Mouse (Mus musculus): ENCODE results near the gene Frmd5.

The Frmd5 gene

DNA sequence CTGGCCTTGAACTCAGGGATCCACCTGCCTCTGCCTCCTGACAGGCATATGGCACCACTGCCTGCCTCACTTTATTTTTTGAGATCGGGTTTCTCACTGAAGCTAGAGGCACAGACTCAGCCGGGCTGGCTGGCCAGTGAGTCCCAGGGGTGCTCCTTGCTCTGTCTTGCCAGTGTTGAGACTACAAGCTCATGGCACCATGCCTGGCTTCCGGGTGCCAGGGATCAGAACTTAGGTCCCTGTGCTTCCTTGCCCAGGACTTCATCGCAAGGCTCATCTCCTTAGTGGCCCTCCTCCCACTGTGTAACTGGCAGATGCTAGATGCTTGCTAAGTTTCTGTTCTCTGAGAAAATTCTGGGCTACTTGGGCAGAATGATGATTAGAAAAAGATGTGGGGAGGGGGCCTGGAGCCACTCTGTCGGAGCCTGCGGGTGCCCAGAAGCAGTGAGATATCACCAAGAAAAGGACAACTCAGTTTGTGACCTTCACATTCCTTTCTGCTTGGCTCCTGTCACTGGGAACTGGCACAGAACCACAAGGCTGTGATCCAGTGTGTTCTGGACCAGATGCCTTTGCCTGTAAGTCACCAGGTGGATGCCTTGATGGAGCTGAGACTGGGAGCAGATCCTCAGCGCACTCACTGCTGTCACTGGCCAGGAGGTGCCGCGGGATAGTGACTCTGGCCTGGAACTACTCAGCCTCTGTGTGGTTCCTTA, 192.2 kb downstream of the Frmd5 start:
- no peak for DNase-seq

DNA sequence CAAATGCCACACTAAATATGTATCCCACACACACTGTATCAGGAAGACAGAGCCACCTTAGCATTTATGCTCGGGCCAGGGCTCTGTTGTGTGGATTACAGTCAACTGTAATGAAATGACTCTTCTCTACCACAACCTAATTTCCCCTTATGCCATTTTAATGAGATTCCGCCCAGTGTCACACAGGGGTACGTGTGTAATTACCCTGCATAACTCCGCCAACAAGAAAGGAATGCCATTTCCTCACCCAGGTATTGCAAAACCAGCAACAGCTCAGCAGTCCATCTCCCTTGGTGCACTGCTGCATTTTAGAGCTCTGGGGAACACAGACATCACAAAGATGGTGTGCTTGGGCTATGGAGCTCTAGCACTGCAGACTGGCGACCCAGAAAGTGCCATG, 194.8 kb downstream of the Frmd5 start:
- DNase-seq: no peak

DNA sequence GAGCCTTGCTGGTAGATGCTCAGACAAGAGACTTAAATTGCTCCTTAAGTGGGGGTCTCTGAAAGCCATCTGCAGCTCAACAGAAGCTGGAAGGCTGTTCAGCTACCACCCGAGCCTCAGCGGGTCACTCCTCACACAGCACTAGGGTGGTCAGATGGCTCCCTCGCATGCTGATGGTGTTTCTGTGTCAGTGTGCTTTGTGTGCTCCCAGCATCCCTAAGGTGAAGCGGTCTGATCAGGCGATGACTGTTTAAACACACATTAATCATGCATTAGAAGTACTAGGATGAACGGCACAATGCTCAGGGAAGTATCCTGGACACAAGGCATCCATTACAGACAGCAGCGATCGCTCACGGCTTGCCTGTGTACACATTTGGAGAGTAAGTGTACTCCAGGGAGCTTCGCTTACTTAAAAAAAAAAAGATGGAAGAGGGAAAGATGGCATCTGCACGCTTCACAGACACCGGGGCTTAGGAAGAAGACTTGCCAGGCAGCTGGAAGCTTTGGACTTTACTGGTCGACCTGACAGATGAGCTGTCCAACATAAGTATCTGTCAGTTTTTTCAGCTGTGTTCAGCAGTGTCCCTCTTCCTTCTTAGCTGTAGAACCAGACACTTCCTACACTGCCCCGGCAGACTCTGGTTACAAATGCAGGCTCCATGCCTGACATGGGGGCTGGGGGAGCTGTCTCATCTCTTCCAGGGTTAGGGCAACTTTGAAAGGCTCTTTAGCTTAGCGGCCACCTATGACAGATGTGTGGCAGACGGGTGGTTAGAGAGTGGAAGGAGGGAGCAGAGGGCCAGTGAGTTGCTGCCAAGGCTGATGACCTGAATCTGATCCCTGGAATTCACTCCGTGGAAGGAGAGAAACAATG, 196.6 kb downstream of the Frmd5 start:
- no peak for DNase-seq

DNA sequence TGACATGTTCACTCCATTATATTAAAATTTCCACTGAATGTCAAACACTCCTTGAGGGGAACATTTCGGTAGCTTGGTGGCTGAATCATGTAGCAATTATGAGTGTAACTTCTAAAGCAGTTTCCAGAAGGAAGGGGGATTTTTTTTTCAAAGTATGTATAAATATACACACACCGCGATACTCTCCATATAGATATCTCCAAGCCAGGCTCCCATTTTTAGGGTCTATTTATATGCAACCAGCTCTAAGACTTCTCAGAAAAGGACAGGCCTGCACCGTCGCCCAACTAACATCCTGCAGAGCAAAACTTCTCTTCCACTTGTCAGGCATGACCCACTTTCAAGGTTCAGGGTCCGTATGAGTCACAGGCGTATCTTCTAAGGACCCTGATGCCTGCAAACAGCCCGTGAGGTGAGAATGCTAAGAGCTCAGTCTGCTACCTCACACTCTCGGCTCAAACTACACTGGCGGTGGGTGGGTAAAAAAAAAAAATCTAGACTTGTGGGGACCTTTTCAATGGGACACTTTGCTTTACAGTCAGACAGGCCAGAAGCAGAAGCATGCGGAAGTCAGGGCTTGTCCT, 197.7 kb downstream of the Frmd5 start:
- no peak for DNase-seq

- no peak for DNase-seq
Observed at GRCm38 (mm10) chr2:121602397-121602796, 204.5 kb downstream of the Frmd5 start.

GRCm38 (mm10) chr2:121601543-121601942, 205.3 kb downstream of the Frmd5 start:
- no peak for DNase-seq

- DNase-seq: no peak
Observed at GRCm38 (mm10) chr2:121600736-121601135, 206.2 kb downstream of the Frmd5 start.

- DNase-seq: no peak
Observed at GRCm38 (mm10) chr2:121598249-121598648, 208.6 kb downstream of the Frmd5 start.

- DNase-seq: no peak
Observed at GRCm38 (mm10) chr2:121596621-121597020, 210.3 kb downstream of the Frmd5 start.

GRCm38 (mm10) chr2:121594660-121595291, 212.1 kb downstream of the Frmd5 start:
- DNase-seq: no peak

DNA sequence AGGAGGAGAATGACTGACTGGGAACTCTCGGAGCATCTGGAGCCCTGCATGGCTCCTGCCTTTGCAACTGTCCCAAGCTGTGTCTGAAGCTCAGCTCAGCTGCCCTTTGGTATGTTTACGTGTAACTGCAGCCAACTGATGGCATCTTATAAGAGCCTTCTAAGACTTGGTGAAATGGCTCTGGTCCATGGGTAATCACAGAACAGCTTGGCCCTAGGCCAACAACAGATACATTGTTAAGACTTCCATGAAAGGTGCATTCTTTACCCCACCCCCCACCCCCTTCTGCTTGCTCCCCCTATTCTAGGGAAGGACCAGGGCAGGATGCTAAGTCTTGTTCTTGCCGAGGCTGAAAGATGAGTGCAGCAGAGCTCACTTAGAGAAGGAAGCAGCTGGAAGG, 212.8 kb downstream of the Frmd5 start:
- DNase-seq: no peak

DNA sequence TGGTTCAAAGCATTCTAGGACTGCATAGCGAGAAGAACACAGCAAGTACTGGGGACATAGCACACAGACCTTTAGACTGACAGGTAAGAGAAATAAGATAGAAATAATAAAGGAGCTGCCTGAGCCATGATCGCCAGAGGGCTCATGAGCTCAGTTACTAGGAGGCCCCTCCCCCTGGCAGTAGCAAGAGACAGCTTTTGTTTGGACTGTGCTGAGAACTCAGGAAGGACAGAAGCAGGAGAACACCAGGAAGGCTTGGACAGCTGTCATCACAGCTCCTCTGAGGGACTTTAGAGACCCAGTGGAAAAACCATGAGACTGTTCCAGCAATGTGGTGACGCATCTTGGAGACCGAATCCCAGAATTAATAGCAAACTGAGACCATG, 218.6 kb downstream of the Frmd5 start:
- no peak for DNase-seq

DNA sequence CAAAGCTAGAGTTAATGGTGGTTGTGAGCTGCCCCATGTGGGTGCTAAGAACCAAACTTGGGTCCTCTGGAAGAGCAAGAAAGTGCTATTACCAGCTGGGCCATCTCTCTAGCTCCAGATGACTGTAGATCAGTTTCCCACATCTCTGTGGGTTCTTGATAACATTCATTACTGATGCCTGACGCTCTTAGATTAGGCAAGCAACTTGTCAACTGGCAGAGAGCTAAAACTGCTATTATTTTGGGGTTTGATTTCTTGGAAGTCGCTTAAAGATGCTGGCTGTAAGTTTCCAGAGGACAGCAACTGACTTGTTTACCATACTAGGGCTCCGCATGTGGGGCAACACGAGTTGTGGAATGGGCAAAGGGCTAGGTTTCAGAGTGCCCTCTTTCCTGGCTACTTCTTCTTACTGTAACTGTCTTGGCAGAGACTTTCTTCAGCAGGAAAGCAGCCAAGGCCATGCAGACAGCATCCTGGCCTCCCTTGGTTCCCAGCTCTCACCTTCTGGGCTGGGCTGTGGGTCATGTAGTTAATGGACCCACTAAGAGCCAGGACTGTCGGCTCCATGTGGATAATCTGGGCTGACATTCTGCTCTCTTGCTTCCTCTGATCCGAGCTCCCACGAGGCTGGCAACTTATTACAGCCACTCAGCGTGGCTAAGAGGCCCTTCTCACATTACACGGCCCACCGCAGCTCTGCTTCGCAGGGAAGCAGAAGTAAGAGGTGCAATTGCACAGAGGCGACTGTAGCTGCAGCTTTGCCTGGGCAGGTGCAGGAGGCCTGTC, 219.2 kb downstream of the Frmd5 start:
- no peak for DNase-seq

DNA sequence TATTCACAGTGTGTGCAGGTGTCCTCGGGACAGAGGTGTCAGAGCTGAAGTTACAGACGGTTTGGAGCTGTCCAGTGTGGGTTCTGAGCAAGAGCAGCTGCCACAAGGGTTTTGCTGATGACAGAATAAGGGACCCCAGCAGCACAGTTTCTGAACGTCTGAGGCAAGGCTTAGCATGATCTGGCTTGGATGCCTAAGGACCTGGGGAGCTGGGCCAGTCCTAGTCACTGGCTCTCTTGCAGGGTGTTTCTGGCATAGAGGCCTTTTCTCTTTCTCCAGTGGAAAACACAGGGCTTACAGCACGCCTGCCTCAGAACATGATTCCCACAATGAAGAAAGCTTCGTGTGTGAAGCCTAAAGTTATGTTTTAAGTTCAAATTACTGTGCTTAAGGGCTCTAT, 222.2 kb downstream of the Frmd5 start:
- DNase-seq: no peak

GRCm38 (mm10) chr2:121583468-121584116, 223.3 kb downstream of the Frmd5 start:
- no peak for DNase-seq

DNA sequence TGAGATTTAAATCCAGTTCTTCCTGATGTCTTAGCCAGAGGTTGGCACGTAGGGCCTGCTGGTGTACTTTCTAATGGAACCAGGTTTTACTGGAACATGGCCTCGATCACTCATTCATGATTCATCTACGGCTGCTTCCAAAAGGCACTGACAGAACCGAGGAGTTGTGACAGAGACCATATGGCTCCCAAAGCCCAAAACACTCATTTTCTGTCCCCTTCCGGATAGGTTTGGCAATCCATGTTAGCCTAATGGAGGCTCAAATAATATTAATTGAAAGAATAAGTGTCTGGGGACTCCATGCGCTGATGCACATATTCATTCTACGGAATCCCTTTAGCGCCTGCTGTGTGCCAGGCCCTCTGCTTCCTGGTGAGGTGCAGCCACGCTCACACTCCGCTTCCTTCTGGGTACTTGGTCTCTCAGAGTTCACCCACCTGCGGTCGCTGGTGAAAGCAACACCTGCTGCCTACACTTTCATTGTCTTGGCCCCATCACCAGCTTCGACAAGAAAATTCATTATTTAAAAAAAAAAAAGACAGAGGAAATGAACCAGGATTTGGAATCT, 224.0 kb downstream of the Frmd5 start:
- DNase-seq: no peak

DNA sequence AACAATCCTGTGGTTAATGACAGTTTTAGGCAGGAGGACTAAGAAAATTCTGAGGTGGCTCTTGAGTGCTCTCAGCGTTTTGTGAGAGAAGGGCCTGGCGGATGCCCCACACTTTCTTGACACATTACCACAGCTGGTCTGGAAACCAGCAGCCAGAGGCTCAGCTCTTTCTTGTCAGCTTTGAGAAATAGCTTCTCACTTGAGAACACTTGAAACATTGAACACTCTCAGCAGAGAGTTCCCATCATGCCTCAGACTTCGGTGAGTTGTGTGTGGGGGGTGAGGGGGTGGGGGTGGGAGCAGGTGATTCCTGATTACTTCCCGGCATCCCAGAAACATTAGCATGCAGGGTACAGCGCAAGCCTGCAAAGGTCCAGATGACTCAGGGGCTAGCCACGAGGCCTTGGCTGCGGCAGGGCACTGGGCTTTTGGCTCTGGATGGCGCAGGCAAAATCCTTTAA, 231.1 kb downstream of the Frmd5 start:
- no peak for DNase-seq

- DNase-seq: no peak
Observed at GRCm38 (mm10) chr2:121574066-121574630, 232.7 kb downstream of the Frmd5 start.

DNA sequence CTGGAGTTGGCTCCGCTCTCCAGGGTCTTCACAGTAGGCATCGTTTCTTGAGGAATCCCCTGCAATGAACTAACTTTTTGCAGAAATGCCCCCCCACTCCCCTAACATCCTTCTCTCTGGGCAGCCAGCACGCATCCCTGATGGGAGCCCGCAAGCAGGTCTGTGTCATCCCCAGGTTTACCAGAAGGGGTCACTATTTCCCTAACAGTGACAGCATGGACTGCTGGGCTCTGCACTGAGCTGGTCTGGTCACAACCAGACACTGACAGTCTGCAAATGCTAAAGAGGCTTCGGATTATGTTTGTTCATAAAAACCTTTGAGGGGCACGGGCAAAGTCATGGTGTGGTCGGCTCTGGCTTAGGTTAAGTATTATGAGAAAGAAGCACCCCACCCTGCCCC, 235.1 kb downstream of the Frmd5 start:
- peak; percentile 56 to 60 for DNase-seq

- no peak for DNase-seq
Observed at GRCm38 (mm10) chr2:121570999-121571655, 235.8 kb downstream of the Frmd5 start.

DNA sequence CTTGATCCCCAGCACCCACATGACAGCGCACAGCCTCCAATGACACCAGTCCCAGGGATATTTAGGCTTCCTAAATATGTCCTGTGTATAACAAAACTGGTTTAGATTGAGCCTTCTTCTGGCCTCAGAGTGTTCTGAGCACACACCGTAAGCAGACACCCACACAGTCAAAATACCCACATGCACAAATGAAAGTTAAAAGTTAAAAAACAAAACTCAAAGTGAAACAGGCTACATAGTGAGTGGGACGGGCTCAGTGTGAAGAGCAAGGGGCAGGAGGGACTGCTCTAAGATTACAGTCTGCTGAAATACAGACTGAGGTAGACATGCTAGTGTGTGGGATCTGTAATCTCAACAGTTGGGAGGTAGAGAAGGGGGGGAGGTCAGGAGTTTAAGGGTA, 236.8 kb downstream of the Frmd5 start:
- no peak for DNase-seq

Data from thymus, postnatal 36 days (tissue).